Mouse (Mus musculus): ENCODE data around the gene Slc16a4. TPM values are rescaled to one million over a fixed set of nuclear protein-coding genes. Genes with fewer than 3 reads are reported as not detected.
"Not testable (repeated sequence)": the region's sequence is repeated elsewhere in the genome, so short reads cannot be mapped to it uniquely, and the experiment has no call there.

The Slc16a4 gene
- polyA plus RNA-seq, 1 experiment from 2014 or later, result 2.1 TPM

DNA sequence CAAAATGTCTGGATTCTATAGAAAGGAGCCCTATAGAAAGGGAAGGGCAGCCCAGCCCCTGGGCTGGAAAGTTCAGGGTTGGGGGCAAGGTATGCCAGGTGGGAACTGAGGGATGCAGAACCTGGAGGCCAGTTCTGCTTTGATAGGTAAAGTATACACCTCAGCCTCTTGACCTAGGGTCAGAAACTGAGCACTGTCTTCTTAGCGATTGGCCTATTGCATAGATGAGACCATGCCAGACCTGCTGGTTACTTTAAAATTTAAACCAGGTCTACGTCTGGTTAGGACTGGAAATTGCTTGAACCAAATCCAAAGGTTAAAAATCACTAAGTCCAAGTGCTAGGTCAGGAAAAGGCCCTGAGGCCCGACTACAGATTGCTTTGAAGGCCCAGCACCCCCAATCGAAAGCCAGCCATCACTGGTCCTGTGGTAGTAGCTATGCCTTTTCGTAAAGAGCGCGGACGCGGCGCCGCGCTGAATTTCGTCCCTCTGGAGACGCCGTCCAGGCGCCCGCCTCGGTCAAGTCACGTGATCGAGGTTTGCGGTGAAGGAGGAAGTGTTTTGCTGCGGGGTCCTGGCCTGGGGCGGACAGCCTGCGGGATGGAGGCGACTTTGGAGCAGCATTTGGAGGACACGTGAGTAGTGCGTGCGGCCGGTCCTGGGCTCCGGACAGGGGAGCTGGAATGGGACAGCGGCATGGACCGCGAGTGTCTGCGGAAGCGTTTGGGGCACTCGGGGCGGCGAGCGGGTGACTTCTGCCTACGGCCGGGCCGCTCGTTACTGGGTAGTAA is 12.4 kb upstream of the Slc16a4 start, which contains the start of gene Lamtor5:
TSS of gene Lamtor5 (plus strand) at position 380 of the 791 bp plus-strand sequence.
- Histone ChIP-seq H3K4me2 (ENCODE audit: low read depth, low read length) (peak within 1 kb of the TSS; percentile 77), H3K27me3 (ENCODE audit: control insufficient read depth, insufficient read depth, low read depth, low read length) (no peaks in the 10 kb centered on the region), H3K4me1 (replicated peaks; ENCODE audit: control insufficient read depth, insufficient read depth, low read length) (peaks cover 8% of the 10 kb centered on the region; the same call in 1 of the 2 replicates), H3K9ac (ENCODE audit: low read length) (peak within 1 kb of the TSS; percentile 81), H3K27ac (ENCODE audit: low read length) (no peak within 1 kb of the TSS), H3K4me3 (ENCODE audit: low read length) (peak within 1 kb of the TSS; percentile 82), H3K9me3 (ENCODE audit: control insufficient read depth, low read length) (no peaks in the 10 kb centered on the region), H3K36me3 (ENCODE audit: control insufficient read depth, insufficient read depth, low read length) (peaks cover 7% of the 10 kb centered on the region)
- peak; percentile 91 for ATAC-seq (ENCODE audit: low read depth)
- 1% methylated on average over 43 of the region's 43 CpGs for WGBS

DNA sequence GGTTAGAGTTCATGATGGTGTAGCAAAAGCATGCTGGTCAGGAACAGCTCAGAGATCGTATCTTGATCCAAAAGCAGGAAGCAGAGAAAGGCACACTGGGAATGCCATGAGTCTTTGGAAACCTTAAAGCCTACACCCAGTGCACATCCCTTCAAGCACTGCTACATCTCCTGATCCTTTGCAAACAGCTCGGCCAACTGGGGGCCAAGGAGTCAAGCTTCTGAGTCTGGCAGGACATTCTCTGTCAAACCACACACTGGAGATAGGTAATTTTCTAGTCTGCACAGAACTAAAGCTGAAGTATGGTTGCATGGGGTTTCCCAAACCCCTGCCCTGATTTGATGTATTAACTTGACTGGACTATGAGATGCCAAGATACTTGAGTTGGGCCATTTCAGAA is 4.9 kb upstream of the Slc16a4 start:
- H3K4me3 ChIP-seq (ENCODE audit: low read length), result no peak overlapping the region
- H3K27ac ChIP-seq (ENCODE audit: low read length), result no peak overlapping the region
- H3K9ac ChIP-seq (ENCODE audit: low read length), result no peak overlapping the region
- peaks cover 7% of the 10 kb centered on the region for H3K36me3 ChIP-seq (ENCODE audit: control insufficient read depth, insufficient read depth, low read length)
- H3K4me2 ChIP-seq (ENCODE audit: low read depth, low read length), result no peak overlapping the region
- 79% methylated on average over 2 of the region's 2 CpGs for WGBS
- ATAC-seq (ENCODE audit: low read depth), result no peak
- no peaks in the 10 kb centered on the region for H3K9me3 ChIP-seq (ENCODE audit: control insufficient read depth, low read length)
- H3K4me1 ChIP-seq (replicated peaks; ENCODE audit: control insufficient read depth, insufficient read depth, low read length), result peaks cover 6% of the 10 kb centered on the region
- no peaks in the 10 kb centered on the region for H3K27me3 ChIP-seq (ENCODE audit: control insufficient read depth, insufficient read depth, low read depth, low read length)

DNA sequence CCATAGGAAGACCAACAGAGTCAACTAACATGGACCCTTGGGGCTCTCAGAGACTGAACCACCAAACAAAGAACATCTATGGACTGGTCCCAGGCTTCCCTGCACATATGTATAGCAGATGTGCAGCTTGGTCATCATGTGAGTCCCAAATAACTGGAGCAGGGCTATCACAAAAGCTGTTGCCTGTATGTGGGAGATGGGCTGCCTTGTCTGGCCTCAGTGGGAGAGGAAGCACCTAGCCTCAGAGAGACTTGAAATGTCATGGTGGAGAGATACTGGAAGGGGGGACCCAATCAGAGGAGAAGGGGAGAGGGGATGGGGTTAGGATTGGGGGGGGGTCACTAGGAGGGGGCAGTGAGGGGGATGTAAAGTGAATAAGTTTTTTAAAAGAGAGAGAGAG is 3.7 kb upstream of the Slc16a4 start:
- Histone ChIP-seq H3K4me2 (ENCODE audit: low read depth, low read length) (no peak overlapping the region), H3K36me3 (ENCODE audit: control insufficient read depth, insufficient read depth, low read length) (peaks cover 5% of the 10 kb centered on the region), H3K27ac (ENCODE audit: low read length) (no peak overlapping the region), H3K27me3 (ENCODE audit: control insufficient read depth, insufficient read depth, low read depth, low read length) (no peaks in the 10 kb centered on the region), H3K4me1 (replicated peaks; ENCODE audit: control insufficient read depth, insufficient read depth, low read length) (peaks cover 6% of the 10 kb centered on the region), H3K9ac (ENCODE audit: low read length) (no peak overlapping the region), H3K4me3 (ENCODE audit: low read length) (no peak overlapping the region), H3K9me3 (ENCODE audit: control insufficient read depth, low read length) (no peaks in the 10 kb centered on the region)
- ATAC-seq (ENCODE audit: low read depth), result no peak

DNA sequence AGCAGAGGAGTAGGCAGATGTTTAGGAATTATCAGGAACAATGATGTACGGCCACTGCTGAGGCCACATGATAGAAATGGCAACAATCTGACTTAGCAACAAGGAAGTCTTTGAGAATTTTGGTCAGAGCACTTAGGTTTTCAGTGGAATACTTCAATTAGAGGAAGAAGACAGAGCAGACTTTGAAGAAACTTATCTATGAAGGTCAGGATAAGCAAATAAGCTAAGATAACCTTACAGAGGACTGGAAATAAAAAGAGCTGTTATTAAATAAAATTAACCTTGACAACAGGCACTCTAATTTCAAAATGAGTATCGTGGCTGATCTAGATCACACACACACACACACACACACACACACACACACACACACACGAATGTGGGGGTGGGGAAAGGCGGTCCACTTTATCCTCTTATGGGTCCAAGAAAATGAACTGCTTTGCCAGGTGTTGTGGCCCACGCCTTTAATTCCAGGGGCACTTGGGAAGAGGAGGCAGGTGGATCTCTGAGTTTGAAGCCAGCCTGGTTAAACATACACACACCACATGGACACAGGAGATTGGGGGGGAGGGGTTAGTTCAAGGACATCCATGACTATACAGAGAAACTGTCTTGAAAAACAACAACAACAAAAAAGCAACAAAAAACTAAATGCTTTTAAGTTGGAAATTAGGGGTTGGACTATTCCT is 4.8 kb downstream of the Slc16a4 start:
- H3K4me2 ChIP-seq (ENCODE audit: low read depth, low read length), result no peak overlapping the region
- no peak for ATAC-seq (ENCODE audit: low read depth)
- H3K4me3 ChIP-seq (ENCODE audit: low read length), result no peak overlapping the region
- H3K4me1 ChIP-seq (replicated peaks; ENCODE audit: control insufficient read depth, insufficient read depth, low read length), result peaks cover 3% of the 10 kb centered on the region
- H3K36me3 ChIP-seq (ENCODE audit: control insufficient read depth, insufficient read depth, low read length), result no peaks in the 10 kb centered on the region
- H3K27ac ChIP-seq (ENCODE audit: low read length), result no peak overlapping the region
- no peaks in the 10 kb centered on the region for H3K9me3 ChIP-seq (ENCODE audit: control insufficient read depth, low read length)
- H3K9ac ChIP-seq (ENCODE audit: low read length), result no peak overlapping the region
- 59% methylated on average over 5 of the region's 5 CpGs for WGBS
- no peaks in the 10 kb centered on the region for H3K27me3 ChIP-seq (ENCODE audit: control insufficient read depth, insufficient read depth, low read depth, low read length)

DNA sequence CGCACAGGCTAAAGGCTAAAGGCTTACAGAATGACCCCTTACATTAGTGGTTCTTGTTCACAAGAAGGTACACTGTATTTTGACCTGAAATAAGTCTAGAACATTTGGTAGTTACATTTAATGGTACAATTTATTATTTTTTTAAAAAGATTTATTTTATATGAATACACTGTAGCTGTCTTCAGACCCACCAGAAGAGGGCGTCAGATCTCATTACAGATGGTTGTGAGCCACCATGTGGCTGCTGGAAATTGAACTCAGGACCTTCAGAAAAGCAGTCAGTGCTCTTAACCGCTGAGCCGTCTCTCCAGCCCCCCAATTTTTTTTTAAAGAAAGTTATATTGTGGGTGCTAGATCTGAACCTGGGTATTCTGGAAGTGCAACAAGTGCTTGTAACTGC is 5.9 kb downstream of the Slc16a4 start:
- 69% methylated on average over 4 of the region's 4 CpGs for WGBS
- H3K4me1 ChIP-seq (replicated peaks; ENCODE audit: control insufficient read depth, insufficient read depth, low read length); H3K9me3 ChIP-seq (ENCODE audit: control insufficient read depth, low read length); H3K4me2 ChIP-seq (ENCODE audit: low read depth, low read length); H3K4me3 ChIP-seq (ENCODE audit: low read length); ATAC-seq (ENCODE audit: low read depth); H3K9ac ChIP-seq (ENCODE audit: low read length); H3K36me3 ChIP-seq (ENCODE audit: control insufficient read depth, insufficient read depth, low read length); H3K27ac ChIP-seq (ENCODE audit: low read length); H3K27me3 ChIP-seq (ENCODE audit: control insufficient read depth, insufficient read depth, low read depth, low read length): not testable (repeated sequence)

DNA sequence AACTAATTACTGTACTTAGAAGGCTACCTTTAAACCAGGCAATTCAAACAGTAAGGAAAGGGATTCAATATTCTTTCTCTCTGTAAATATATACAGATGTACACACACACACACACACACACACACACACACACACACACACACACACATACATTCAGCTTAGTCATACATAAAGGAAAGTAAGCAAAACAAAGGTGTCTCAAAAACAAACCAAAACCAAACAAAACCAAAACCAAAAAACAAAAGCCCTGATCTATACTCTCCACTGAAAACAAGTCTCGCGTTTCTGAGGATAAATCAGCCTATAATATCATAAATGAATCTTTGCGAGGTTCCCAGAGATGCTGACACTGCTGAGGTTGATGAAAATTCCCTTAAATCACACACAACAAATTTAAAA is 26.3 kb downstream of the Slc16a4 start:
- 85% methylated on average over 3 of the region's 3 CpGs for WGBS
- no peaks in the 10 kb centered on the region for H3K4me1 ChIP-seq (replicated peaks; ENCODE audit: control insufficient read depth, insufficient read depth, low read length)
- no peak overlapping the region for H3K27ac ChIP-seq (ENCODE audit: low read length)
- H3K9ac ChIP-seq (ENCODE audit: low read length), result no peak overlapping the region
- no peaks in the 10 kb centered on the region for H3K27me3 ChIP-seq (ENCODE audit: control insufficient read depth, insufficient read depth, low read depth, low read length)
- no peak overlapping the region for H3K4me3 ChIP-seq (ENCODE audit: low read length)
- H3K9me3 ChIP-seq (ENCODE audit: control insufficient read depth, low read length), result no peaks in the 10 kb centered on the region
- ATAC-seq (ENCODE audit: low read depth), result no peak
- H3K36me3 ChIP-seq (ENCODE audit: control insufficient read depth, insufficient read depth, low read length), result peaks cover 13% of the 10 kb centered on the region
- no peak overlapping the region for H3K4me2 ChIP-seq (ENCODE audit: low read depth, low read length)

DNA sequence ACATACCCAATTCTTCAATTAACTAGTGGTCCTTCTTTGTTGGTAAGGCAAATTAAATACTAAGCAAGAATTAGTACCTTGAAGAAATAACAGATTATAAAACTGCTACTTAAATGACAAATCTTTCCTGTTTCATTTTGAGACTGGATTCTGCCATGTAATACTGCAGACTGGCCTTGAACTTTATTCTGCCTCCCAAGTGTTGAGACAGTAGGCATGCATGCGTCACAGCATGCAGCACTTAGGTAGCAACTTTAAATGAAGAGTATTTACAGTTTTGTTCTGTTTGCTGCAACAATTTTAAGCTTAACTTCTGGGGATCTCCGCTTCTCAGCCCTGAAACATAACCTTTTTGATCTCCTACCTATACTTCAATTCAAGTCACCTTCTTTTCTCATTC is 30.1 kb downstream of the Slc16a4 start:
- Histone ChIP-seq H3K36me3 (ENCODE audit: control insufficient read depth, insufficient read depth, low read length) (peaks cover 17% of the 10 kb centered on the region), H3K4me1 (replicated peaks; ENCODE audit: control insufficient read depth, insufficient read depth, low read length) (peaks cover 21% of the 10 kb centered on the region), H3K9ac (ENCODE audit: low read length) (no peak overlapping the region), H3K27me3 (ENCODE audit: control insufficient read depth, insufficient read depth, low read depth, low read length) (no peaks in the 10 kb centered on the region), H3K27ac (ENCODE audit: low read length) (no peak overlapping the region), H3K9me3 (ENCODE audit: control insufficient read depth, low read length) (no peaks in the 10 kb centered on the region), H3K4me3 (ENCODE audit: low read length) (no peak overlapping the region), H3K4me2 (ENCODE audit: low read depth, low read length) (no peak overlapping the region)
- no peak for ATAC-seq (ENCODE audit: low read depth)
- WGBS, result 85% methylated on average over 2 of the region's 2 CpGs

DNA sequence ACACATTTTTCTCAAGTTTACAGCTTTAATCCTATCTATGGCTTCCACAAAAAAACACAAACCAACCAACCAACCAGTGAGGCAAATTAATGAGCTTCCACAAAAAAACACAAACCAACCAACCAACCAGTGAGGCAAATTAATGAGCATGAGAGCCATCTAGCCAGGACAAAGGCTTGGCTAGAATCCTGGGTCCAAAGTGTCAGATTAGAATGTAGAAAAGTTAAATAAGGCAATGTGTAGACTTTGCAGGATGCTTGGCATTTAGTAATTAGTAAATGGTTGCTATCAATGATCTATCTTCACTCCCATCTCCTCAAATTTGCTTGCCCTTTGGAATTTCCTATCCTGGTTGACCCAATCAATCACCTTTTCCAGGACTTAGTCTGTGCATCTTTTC is 30.7 kb downstream of the Slc16a4 start:
- no peak overlapping the region for H3K4me3 ChIP-seq (ENCODE audit: low read length)
- H3K36me3 ChIP-seq (ENCODE audit: control insufficient read depth, insufficient read depth, low read length), result peaks cover 17% of the 10 kb centered on the region
- H3K9ac ChIP-seq (ENCODE audit: low read length), result no peak overlapping the region
- peaks cover 21% of the 10 kb centered on the region for H3K4me1 ChIP-seq (replicated peaks; ENCODE audit: control insufficient read depth, insufficient read depth, low read length)
- no peak overlapping the region for H3K27ac ChIP-seq (ENCODE audit: low read length)
- no peak overlapping the region for H3K4me2 ChIP-seq (ENCODE audit: low read depth, low read length)
- no peaks in the 10 kb centered on the region for H3K9me3 ChIP-seq (ENCODE audit: control insufficient read depth, low read length)
- no peak for ATAC-seq (ENCODE audit: low read depth)
- H3K27me3 ChIP-seq (ENCODE audit: control insufficient read depth, insufficient read depth, low read depth, low read length), result no peaks in the 10 kb centered on the region

DNA sequence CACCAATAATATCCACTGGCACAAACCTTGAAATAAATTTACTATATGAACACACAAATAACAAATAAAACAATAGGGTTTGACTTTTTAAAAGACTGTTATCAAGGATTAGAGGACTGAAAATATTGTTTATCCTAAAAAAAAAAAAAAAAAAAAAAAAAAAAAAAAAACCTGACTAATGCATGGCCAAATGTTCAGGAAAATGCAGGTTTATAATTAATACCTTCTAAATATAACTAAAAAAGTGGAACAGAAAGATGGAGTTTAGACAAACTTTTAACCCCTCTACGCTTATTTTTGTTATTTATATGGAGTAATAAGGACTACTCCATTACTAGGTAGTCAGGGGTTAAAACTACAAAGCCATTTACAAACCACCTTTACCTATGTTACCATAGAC is 35.4 kb downstream of the Slc16a4 start:
- no peak for ATAC-seq (ENCODE audit: low read depth)
- no peak overlapping the region for H3K4me2 ChIP-seq (ENCODE audit: low read depth, low read length)
- peaks cover 25% of the 10 kb centered on the region for H3K36me3 ChIP-seq (ENCODE audit: control insufficient read depth, insufficient read depth, low read length)
- H3K9ac ChIP-seq (ENCODE audit: low read length), result no peak overlapping the region
- H3K4me1 ChIP-seq (replicated peaks; ENCODE audit: control insufficient read depth, insufficient read depth, low read length), result peaks cover 37% of the 10 kb centered on the region
- no peaks in the 10 kb centered on the region for H3K9me3 ChIP-seq (ENCODE audit: control insufficient read depth, low read length)
- H3K27me3 ChIP-seq (ENCODE audit: control insufficient read depth, insufficient read depth, low read depth, low read length), result no peaks in the 10 kb centered on the region
- WGBS, result 98% methylated on average over 1 of the region's 1 CpGs
- no peak overlapping the region for H3K27ac ChIP-seq (ENCODE audit: low read length)
- H3K4me3 ChIP-seq (ENCODE audit: low read length), result no peak overlapping the region
